Mouse (Mus musculus) testis, adult 2 months (tissue): ENCODE data around the gene Dbt.

Source experiments
- CTCF ChIP-seq: fragments of 200-500 bp; IDR thresholded peaks from 2 replicates; pipeline ENCODE4 v1.5.1; 2012; ENCODE audit warnings: low read depth, mild to moderate bottlenecking, inconsistent platforms, low read length, moderate library complexity; ENCODE audit not compliant: control insufficient read depth, insufficient read depth, insufficient replicate concordance
- POLR2A ChIP-seq: fragments of 200-500 bp; IDR thresholded peaks from 2 replicates; pipeline ENCODE4 v1.6.1; 2012; ENCODE audit warnings: low read depth, mild to moderate bottlenecking, inconsistent platforms, low read length, moderate library complexity; ENCODE audit not compliant: control insufficient read depth

GRCm38 (mm10) chr3:116594076-116594727, 81.3 kb downstream of the Dbt start:
- TF ChIP-seq POLR2A (no peak), CTCF (no peak)
